Mouse (Mus musculus) forebrain, postnatal 0 days (tissue): ENCODE results near the gene Tmem211. TPM values are rescaled to one million over a fixed set of nuclear protein-coding genes. Genes with fewer than 3 reads are reported as not detected.
A peak's percentile ranks its signal among the peaks of the same experiment; 100 is the strongest.

Experiments used
- ATAC-seq: fragments of 200-750 bp; cut with Nextera tagmentation; 2 replicates; pipeline ENCODE4 v1.8.0; 2017; ENCODE audit warnings: mild to moderate bottlenecking, moderate library complexity
- DNase-seq: peaks from one replicate; pipeline ENCODE4 v3.0.0-alpha.2; 2015
- H3K27ac ChIP-seq: fragments of 300-500 bp; sonication (generic); 2 replicates; pipeline ENCODE4 v1.5.1; 2014; ENCODE audit warnings: low read depth, mild to moderate bottlenecking, antibody characterized with exemption, low read length, moderate library complexity, mixed read lengths
- H3K27me3 ChIP-seq: fragments of 300-500 bp; sonication (generic); 2 replicates; pipeline ENCODE4 v1.6.1; 2014; ENCODE audit warnings: mild to moderate bottlenecking, low read length, mixed read lengths; ENCODE audit not compliant: insufficient read depth
- H3K36me3 ChIP-seq: fragments of 300-500 bp; sonication (generic); 2 replicates; pipeline ENCODE4 v1.6.1; 2014; ENCODE audit warnings: mild to moderate bottlenecking, moderate library complexity; ENCODE audit not compliant: insufficient read depth
- H3K4me1 ChIP-seq: fragments of 300-500 bp; sonication (generic); 2 replicates; pipeline ENCODE4 v1.6.1; 2014; ENCODE audit warnings: antibody characterized with exemption; ENCODE audit not compliant: insufficient read depth
- H3K4me2 ChIP-seq: fragments of 300-500 bp; sonication (generic); 2 replicates; pipeline ENCODE4 v1.6.1; 2014; ENCODE audit warnings: low read depth, mild to moderate bottlenecking, moderate library complexity
- H3K4me3 ChIP-seq: fragments of 300-500 bp; sonication (generic); 2 replicates; pipeline ENCODE4 v1.5.1; 2014; ENCODE audit warnings: low read depth, low read length, mixed read lengths
- H3K9ac ChIP-seq: fragments of 300-500 bp; sonication (generic); 2 replicates; pipeline ENCODE4 v1.6.1; 2014; ENCODE audit warnings: mild to moderate bottlenecking
- H3K9me3 ChIP-seq: fragments of 300-500 bp; sonication (generic); 2 replicates; pipeline ENCODE4 v1.6.1; 2016; ENCODE audit warnings: low read length
- CTCF ChIP-seq: sonication (generic); IDR thresholded peaks from 2 replicates; pipeline ENCODE4 v1.5.1; 2016; ENCODE audit warnings: antibody characterized with exemption, control low read depth, low read depth
- WGBS: fragments of 180-500 bp; shearing (Covaris S2); extraction: QIAGEN DNeasy Blood & Tissue Kit; methylation state at CpG from one replicate; pipeline ENCODE4 v1.1.7; 2014; 5-methylcytosine and 5-hydroxymethylcytosine counted together
- polyA plus RNA-seq: library from polyadenylated mRNA; unstranded; fragments of >200 nt; fragmentation: Nextera tagmentation; extraction: Ambion mirVana; gene quantifications from 2 replicates; pipeline ENCODE4 v1.2.1, GENCODE M21; 2015
- total RNA-seq: library from RNA; depleted of rRNA; stranded (reverse); fragments of >200 nt; gene quantifications from 2 replicates; pipeline ENCODE4 v1.2.3, GENCODE M21; 2014; rRNA removed

The Tmem211 gene
- not detected in 2 replicates for total RNA-seq
- not detected in 2 replicates for polyA plus RNA-seq

GRCm38 (mm10) chr5:113226632-113227102 lies at the start of gene Tmem211:
Gene Tmem211 (plus strand): TSS chr5:113226909.
- under 1% methylated on average over 13 of the region's 13 CpGs for WGBS
- Histone ChIP-seq H3K9me3 (no peaks in the 10 kb centered on the region), H3K4me3 (peak within 1 kb of the TSS; percentile 25), H3K4me2 (peak within 1 kb of the TSS; percentile 59), H3K27ac (no peak within 1 kb of the TSS), H3K4me1 (peaks cover 14% of the 10 kb centered on the region; the same call in 1 of the 2 replicates), H3K9ac (peak within 1 kb of the TSS; percentile 46), H3K36me3 (no peaks in the 10 kb centered on the region), H3K27me3 (no peaks in the 10 kb centered on the region)
- DNase-seq (peak; percentile 93), ATAC-seq (peak; percentile 91)
- TF ChIP-seq CTCF, result peak; percentile 98

- no peaks in the 10 kb centered on the region for H3K9me3 ChIP-seq
- WGBS, result 8% methylated on average over 6 of the region's 9 CpGs
- no peaks in the 10 kb centered on the region for H3K27me3 ChIP-seq
- H3K9ac ChIP-seq, result peak overlapping the region; percentile 40; the same call in 1 of the 2 replicates
- peak overlapping the region; percentile 44 for H3K4me2 ChIP-seq
- peaks cover 8% of the 10 kb centered on the region; the same call in 1 of the 2 replicates for H3K36me3 ChIP-seq
- H3K4me3 ChIP-seq, result peak overlapping the region; percentile 14
- DNase-seq (no peak), ATAC-seq (peak; percentile 9; the same call in 1 of the 2 replicates)
- H3K27ac ChIP-seq, result 0 out of 2 replicates have a peak overlapping the region, but pooled peaks have one; percentile 21
- TF ChIP-seq CTCF, result no peak
- no peaks in the 10 kb centered on the region for H3K4me1 ChIP-seq
These were observed 47.3 kb upstream of the Tmem211 start for GRCm38 (mm10) chr5:113179451-113179842.

GRCm38 (mm10) chr5:113179843-113180682 lies 46.6 kb upstream of the Tmem211 start:
- peaks cover 8% of the 10 kb centered on the region; the same call in 1 of the 2 replicates for H3K36me3 ChIP-seq
- ATAC-seq (peak; percentile 91), DNase-seq (peak; percentile 91)
- 3% methylated on average over 30 of the region's 30 CpGs for WGBS
- no peaks in the 10 kb centered on the region for H3K9me3 ChIP-seq
- H3K4me1 ChIP-seq, result no peaks in the 10 kb centered on the region
- peak overlapping the region; percentile 40; the same call in 1 of the 2 replicates for H3K9ac ChIP-seq
- H3K4me2 ChIP-seq, result peak overlapping the region; percentile 44
- peak overlapping the region; percentile 41 for H3K27ac ChIP-seq
- H3K4me3 ChIP-seq, result peak overlapping the region; percentile 14
- no peaks in the 10 kb centered on the region for H3K27me3 ChIP-seq
- peak; percentile 90 for TF ChIP-seq CTCF

- no peak overlapping the region for H3K4me3 ChIP-seq
- no peak for ATAC-seq
- no peak for TF ChIP-seq CTCF
- peak overlapping the region; percentile 41; the same call in 1 of the 2 replicates for H3K27ac ChIP-seq
- peak overlapping the region; percentile 44 for H3K4me2 ChIP-seq
- DNase-seq, result no peak
- H3K36me3 ChIP-seq, result peaks cover 8% of the 10 kb centered on the region; the same call in 1 of the 2 replicates
- H3K9me3 ChIP-seq, result no peaks in the 10 kb centered on the region
- no peaks in the 10 kb centered on the region for H3K4me1 ChIP-seq
- 83% methylated on average over 15 of the region's 15 CpGs for WGBS
- H3K9ac ChIP-seq, result no peak overlapping the region
- no peaks in the 10 kb centered on the region for H3K27me3 ChIP-seq
These were observed 46.0 kb upstream of the Tmem211 start for GRCm38 (mm10) chr5:113180755-113181154.

- ATAC-seq (no peak), DNase-seq (no peak)
- no peaks in the 10 kb centered on the region for H3K27me3 ChIP-seq
- H3K4me3 ChIP-seq, result no peak overlapping the region
- 47% methylated on average over 6 of the region's 6 CpGs for WGBS
- no peak overlapping the region for H3K27ac ChIP-seq
- no peak for TF ChIP-seq CTCF
- H3K4me1 ChIP-seq, result no peaks in the 10 kb centered on the region
- H3K9ac ChIP-seq, result no peak overlapping the region
- no peak overlapping the region for H3K4me2 ChIP-seq
- peaks cover 8% of the 10 kb centered on the region; the same call in 1 of the 2 replicates for H3K36me3 ChIP-seq
- no peaks in the 10 kb centered on the region for H3K9me3 ChIP-seq
These were observed 45.3 kb upstream of the Tmem211 start for GRCm38 (mm10) chr5:113181441-113181840.

- Histone ChIP-seq H3K4me1 (peaks cover 16% of the 10 kb centered on the region; the same call in 1 of the 2 replicates), H3K4me2 (no peak overlapping the region), H3K27ac (no peak overlapping the region), H3K4me3 (no peak overlapping the region), H3K9ac (no peak overlapping the region), H3K27me3 (no peaks in the 10 kb centered on the region), H3K36me3 (peaks cover 8% of the 10 kb centered on the region), H3K9me3 (no peaks in the 10 kb centered on the region)
- DNase-seq, result no peak
- WGBS, result 82% methylated on average over 14 of the region's 14 CpGs
- TF ChIP-seq CTCF, result no peak
- ATAC-seq, result no peak
These were observed 36.2 kb upstream of the Tmem211 start for GRCm38 (mm10) chr5:113190558-113190957.

- peaks cover 27% of the 10 kb centered on the region; the same call in 1 of the 2 replicates for H3K4me1 ChIP-seq
- H3K4me3 ChIP-seq, result no peak overlapping the region
- H3K9me3 ChIP-seq, result no peaks in the 10 kb centered on the region
- WGBS, result 50% methylated on average over 14 of the region's 14 CpGs
- ATAC-seq, result peak; percentile 61
- peak overlapping the region; percentile 33 for H3K4me2 ChIP-seq
- peak overlapping the region; percentile 15; the same call in 1 of the 2 replicates for H3K9ac ChIP-seq
- DNase-seq, result peak; percentile 75
- no peaks in the 10 kb centered on the region for H3K27me3 ChIP-seq
- no peak for TF ChIP-seq CTCF
- H3K27ac ChIP-seq, result no peak overlapping the region
- peaks cover 5% of the 10 kb centered on the region for H3K36me3 ChIP-seq
These were observed 34.8 kb upstream of the Tmem211 start for GRCm38 (mm10) chr5:113191901-113192300.
